Mouse (Mus musculus) kidney, adult 2 months (tissue): ENCODE measurements around the gene Snap91.

Source experiments
- CTCF ChIP-seq: fragments of 200-500 bp; conservative IDR thresholded peaks from 2 replicates; pipeline ENCODE4 v1.5.1; 2011; ENCODE audit warnings: low read depth, mild to moderate bottlenecking, control low read depth, low read length, moderate library complexity, mixed read lengths; ENCODE audit not compliant: insufficient read depth, insufficient read length
- POLR2A ChIP-seq: fragments of 200-500 bp; IDR thresholded peaks from one replicate; pipeline ENCODE4 v1.6.1; 2011; ENCODE audit warnings: low read depth, low read length, control low read depth

DNA sequence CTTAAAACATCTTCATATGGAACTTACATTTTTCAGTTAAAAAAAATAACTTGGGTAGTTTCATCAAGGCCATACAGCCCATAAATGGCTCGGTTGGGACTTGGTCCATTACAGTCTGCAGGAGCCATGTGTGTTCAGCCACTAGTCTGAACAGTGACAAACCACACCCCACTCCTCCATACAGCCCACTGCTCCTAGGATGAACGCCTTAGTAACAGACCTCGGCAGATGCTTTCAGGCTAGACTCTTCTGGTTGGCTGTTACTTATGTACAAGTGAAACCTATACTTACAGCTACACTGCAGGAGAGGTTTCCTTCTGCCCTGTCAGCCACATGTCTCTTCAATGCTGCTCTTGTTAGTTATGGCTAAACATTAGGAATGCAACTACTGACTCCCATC is 85.2 kb downstream of the Snap91 start:
- TF ChIP-seq CTCF (no peak), POLR2A (no peak)
